Mouse (Mus musculus) cerebellum, adult 2 months (tissue): Measurements from ENCODE around the gene Olfr1436.
"Not testable (repeated sequence)": the region's sequence is repeated elsewhere in the genome, so short reads cannot be mapped to it uniquely, and the experiment has no call there.

Source experiments
- CTCF ChIP-seq: fragments of 200-500 bp; IDR thresholded peaks from 2 replicates; pipeline ENCODE4 v1.5.1; 2011; ENCODE audit warnings: low read depth, mild to moderate bottlenecking, control low read depth, low read length, moderate library complexity, borderline replicate concordance; ENCODE audit not compliant: insufficient read depth
- POLR2A ChIP-seq: fragments of 200-500 bp; IDR thresholded peaks from 2 replicates; pipeline ENCODE4 v1.6.1; 2011; ENCODE audit warnings: low read length, control low read depth, borderline replicate concordance; ENCODE audit not compliant: insufficient read depth

GRCm38 (mm10) chr19:12299030-12299429 is at the start of gene Olfr1436:
- not testable (repeated sequence) for TF ChIP-seq CTCF, POLR2A
